Mouse (Mus musculus): ENCODE results near the gene Nol3. TPM values are rescaled to one million over a fixed set of nuclear protein-coding genes. Genes with fewer than 3 reads are reported as not detected.
"Not testable (repeated sequence)": the region's sequence is repeated elsewhere in the genome, so short reads cannot be mapped to it uniquely, and the experiment has no call there.

Nol3 gene
- total RNA-seq (2021), result 10 to 100 TPM; 10.4 to 10.9 TPM
- long read RNA-seq, transcript Nol3-201 (4 exons, 3,176 nt), result major isoform, 5 of 7 reads
- long read RNA-seq, partial matches to known transcripts, result 1 of 7 reads
- long read RNA-seq, other reads (novel, unspliced or antisense), result 1 of 7 reads

DNA sequence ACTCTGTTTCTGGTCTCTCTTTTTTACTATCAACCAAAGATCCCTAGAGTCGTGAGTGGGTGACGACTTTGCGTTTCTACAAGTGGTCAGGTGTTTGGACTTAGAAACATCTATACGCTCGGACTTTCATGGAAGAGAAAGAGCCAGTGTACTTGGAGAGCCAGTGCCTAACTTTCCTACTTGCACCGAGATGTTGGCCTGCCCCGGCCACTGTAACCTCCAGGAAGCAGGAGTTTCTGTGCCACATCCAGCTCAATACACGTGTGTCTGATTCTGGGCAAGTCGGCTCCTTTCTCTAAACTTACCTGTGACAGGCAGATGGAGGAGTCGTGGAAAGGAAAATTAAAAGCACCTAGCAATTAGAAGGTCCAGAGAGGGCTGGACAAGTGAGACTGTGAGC is at the start of gene Nol3:
Nol3 (plus strand) TSS at position 301 of the 400 bp plus-strand sequence.
- no peak for DNase-seq (ENCODE audit: low spot score in 2 of 2)

DNA sequence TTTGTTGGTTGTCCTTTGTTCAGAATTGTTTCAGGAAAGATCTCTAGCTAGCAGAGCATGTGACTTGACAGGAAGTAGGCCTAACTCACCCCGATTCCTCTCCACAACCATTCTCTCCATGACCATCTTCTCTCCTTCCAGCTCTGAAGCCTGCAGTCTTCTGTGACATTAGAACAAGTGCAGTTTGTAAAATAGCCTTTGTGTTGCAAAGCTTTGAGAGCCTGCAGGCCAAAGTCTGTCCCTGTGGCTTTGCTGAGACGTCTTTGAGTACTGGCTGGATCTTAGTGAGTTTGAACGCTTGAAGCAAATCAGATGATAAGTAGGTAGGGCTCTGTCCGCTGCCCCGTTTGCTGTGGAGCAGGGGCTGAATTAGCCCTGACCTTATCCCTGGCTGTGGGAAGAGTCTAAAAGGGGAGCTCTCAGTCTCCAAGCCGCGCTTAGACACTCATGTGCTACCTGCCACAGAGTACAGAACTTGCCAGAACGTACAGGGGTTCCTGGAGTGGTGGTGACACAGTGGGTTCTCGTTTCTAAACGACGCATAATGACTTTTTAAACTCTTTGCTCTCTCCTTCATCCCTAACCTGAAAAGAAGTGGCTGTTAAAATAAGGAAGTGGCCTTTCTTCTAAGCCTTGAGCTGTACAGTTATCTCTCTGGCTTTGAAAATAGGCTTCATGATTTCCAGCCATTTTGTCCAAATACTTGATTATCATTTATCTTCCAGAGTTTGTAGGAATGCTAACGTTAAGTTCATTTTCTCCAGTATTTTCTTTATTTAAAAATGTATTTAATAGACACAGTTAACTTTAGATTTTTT is 44.2 kb upstream of the Nol3 start:
- DNase-seq (ENCODE audit: low spot score in 2 of 2), result no peak

DNA sequence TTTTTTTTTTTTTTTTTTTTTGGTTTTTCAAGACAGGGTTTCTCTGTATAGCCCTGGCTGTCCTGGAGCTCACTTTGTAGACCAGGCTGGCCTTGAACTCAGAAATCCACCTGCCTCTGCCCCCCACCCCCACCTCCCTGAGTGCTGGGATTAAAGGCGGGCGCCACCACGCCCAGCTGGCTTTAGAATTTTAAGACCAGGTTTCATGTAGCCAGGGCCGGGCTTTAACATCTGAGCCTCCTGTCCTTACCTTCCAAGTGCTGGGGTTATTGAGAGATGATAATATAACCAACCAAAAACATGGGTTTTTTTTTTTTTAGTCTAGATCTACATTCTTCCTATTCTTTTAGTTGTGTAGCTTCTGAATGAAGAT is 43.6 kb upstream of the Nol3 start:
- not testable (repeated sequence) for DNase-seq (ENCODE audit: low spot score in 2 of 2)

DNA sequence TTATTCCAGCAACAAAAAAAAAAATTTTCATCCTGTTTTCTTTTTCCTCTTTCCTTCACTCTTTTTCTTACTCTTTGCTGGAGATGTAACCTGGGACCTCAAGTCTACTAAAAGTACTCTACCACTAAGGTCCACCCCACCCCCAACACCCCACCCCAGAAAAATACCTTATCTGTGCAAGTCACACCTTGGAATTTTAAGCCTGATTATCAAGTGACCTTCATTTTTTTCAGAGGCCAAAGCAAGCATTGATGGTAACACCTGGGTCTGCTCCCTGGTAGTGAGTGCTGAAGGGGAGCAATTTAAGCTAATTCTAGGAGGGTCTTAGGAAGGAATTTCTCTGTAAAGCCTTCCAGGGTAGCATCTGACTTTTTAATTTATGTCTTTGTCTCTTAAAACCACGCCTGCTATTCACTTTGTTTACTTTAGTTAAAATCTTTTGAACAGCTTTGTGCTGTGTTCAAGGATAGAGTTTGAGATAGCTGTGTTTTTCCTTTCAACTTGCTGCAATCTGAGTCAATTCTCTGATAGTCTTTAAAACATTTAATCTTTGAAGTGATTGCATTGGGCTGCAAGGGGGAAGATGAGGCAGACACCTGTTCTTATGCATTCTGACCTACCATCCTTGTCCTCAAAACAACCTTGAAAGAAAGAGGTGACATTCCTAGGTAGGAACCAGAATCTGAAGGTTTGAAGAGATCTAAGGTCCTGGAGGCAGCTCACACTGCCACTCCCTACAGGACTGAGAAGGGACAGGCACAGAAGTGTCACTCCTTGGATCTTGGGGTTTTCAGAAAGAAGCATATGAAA is 42.6 kb upstream of the Nol3 start:
- DNase-seq (ENCODE audit: low spot score in 2 of 2), result no peak

DNA sequence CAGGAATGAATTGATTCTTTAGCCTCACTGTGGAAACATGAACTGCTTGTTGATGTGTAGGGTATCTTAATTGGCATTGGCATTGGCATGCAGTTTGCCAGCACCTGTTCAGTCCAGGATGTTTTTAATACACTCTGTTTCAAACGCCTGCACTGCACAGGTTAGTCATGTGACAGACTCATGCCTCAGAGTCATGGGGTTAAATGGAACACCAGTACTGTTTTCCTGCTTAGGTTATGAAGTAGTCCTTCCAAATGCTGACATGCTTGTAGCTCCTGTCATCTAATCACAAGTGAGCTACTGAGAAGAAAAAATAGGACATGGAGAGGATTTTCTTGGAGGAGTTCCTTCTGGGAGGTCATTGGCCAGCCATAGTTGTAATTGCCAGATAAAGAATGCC is 40.7 kb upstream of the Nol3 start:
- no peak for DNase-seq (ENCODE audit: low spot score in 2 of 2)

DNA sequence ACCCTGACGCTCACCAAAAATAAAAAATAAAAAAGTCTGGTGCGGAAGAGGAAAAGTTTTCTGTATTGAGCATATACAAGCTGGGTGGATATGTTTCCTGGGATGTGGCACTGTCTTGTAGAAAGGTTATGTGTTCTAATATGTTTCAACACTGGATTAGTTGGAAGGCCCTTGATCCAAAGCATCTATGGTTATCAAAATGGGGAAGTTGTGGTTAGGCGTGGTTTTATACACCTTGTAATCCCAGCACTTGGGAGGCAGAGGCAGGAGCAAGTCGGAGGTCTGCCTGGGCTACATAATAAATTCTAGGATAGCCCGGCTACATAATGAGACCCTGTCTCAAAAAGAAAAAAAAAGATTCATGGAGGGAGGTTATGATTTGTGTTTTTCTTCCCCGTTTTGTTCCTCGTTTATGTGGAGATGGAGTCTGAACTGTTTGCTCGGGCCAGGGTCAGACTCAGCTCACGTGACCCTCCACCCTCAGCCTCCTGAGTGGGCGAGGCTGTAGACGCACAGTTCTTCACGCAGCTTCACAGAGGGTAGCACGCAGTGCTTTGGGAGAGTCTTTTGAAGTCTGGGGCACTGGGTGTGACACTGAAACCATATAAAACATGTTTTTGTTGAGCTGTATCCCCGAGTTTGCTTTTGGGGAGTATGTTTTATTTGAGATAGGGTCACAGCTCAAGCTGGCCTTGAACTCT is 38.3 kb upstream of the Nol3 start:
- no peak for DNase-seq (ENCODE audit: low spot score in 2 of 2)

DNA sequence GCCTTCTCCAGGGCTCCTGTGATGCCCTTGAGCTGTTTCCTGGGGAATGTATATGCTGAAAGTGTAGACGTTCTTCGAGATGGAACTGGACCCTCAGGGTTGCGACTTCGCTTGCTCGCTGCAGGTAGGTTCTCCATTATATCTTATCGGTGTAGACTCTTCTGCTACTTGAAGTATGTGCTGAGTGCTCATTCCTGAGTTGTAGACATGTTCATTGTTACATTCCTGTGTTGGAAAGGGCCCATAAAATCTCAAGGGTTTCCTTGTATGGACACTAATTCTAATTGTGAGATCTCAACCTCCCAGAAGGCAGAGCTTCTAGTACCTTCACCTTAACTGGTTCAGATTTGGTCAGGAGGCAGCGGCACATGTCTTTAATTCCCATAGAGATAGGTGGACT is 34.9 kb upstream of the Nol3 start:
- no peak for DNase-seq (ENCODE audit: low spot score in 2 of 2)

DNA sequence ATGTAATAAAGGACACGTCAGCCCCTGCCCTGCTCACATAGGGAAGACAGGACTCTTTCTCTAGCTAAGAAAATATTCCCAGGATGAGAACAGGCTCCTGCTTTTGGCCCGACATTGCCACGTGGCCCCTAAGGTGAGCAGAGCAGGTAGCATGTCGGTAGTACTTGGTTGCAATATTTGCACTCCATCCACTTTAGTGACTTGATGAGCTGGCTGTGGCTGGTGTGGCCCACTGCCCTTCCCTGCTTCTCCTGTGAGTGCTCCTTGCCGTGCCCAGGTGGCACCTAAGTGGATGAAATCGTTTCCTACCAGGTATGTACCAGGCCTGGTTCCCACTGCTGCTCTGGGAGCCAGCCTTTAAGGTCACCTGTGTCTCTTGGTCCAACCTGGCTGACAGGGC is 24.0 kb upstream of the Nol3 start:
- DNase-seq (ENCODE audit: low spot score in 2 of 2), result no peak

DNA sequence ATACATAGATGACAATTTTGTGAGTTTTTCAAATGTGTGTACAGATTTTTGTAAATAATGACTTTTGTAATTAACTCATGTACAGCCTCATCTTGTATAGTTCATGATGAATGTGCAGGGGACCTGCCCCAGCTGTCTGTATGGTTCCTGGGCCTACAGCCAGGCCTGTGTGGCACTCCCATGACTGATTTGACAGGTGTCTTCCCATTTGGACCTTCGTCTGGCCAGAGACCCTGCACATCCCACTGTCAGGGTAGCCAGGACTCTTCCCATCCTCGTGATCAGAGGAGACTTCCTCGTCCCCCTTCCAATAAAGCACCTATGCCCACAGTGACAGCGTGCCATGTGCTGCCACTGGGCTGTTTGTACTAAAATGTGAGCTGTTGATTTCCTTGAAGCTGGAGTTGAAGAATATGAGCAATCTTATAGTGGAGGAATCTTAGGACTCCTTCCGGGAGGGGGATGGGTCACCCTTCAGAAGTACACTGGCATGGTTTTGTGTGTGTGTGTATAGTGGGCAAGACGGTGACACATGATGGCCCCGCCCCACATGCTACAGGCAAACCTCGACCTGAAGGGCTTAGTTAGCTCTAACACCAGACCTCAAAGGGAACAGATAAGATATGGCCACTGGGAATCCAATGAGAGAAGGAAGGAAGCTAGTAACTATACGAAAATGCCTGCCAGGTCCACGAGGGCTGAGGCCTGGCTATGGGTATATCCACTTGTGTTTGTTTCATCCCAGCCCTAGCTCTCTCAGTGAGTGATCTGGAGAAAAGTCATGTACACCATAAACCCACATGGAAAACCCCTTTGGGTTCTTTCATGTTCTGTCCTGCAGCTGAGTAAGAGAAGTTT is 23.0 kb upstream of the Nol3 start:
- no peak for DNase-seq (ENCODE audit: low spot score in 2 of 2)

DNA sequence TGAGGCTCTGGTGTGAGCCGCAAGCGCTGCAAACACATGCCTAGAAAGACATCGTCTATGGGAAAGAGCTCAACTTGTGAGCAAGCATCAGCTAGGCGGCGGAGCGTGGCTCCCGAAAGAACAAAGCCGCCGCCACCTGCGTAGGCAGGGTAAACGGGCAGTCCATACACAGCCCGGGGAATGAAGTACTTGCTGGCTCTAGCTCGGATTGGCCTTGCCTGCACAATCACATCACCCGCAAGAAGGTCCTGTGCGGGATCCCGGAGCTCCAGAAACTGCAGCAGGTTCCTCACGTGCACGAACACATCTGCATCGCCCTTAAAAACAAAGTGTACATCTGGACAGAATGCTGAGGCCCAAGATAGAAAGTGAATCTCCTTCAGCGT is 22.2 kb upstream of the Nol3 start:
- peak in 1 of 2 experiments; percentile 24 for DNase-seq (ENCODE audit: low spot score in 2 of 2)

DNA sequence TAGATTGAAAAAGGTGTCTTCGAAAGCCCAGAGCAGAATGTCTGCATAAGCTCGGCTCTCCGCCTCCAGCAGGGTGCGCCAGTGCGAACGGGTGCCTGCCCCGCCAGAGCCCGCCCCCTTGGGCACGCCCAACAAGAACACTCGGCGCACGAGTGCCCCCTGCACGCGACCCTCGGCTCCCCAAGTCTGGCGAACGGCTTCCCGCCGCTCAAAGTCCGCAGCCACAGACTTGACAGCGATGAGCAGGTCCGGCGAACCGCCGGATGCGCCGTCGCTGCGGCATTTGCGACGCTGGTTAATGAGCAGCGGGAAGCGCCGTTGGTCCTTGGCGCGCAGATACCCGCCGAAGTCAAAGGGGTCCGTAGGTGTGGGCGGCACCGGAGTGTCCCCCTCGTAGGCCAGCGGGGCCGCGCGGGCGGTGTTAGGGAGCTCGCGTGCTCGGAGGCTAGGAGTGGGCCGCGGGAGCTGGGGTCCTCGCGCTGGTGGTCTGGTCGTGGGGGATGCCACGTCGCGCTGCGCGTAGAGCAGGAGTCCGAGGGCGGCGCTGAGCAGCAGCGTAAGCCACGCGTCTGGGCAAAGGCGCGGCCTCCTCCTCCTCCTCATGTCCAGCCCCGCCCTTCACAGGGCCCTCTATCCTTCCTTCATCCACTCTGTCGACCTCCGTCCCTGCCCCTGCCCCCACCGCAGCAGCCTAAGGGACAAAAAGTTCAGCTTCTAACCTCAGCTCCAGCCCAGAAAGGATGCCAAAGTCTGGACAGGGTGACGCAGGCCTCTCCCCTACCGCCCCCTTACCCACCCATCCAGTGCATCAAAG is 21.6 kb upstream of the Nol3 start:
- peak; percentile 87 to 91 for DNase-seq (ENCODE audit: low spot score in 2 of 2)

DNA sequence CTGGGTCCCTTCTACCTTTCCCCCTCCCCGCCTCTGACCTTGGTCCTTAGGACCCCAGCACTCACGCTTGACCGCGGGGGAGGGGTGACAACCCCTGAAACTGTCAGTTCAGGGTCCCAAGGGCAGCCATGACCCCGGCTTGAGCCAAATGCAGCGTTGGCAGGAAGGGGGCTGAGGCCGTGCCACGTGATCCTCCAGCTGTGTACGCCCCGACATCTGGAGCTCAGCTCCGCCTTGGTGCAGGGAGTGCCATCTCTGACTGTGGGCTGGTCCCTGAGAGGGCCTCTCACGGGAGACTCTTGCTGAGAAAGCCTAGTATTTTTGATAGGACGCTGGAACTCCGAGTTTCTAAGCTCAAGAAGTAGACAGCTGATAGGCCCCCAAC is 21.0 kb upstream of the Nol3 start, which contains the start of gene B3gnt9:
B3gnt9 (minus strand) TSS at position 188 of the 385 bp plus-strand sequence.
- peak in 1 of 2 experiments; percentile 44 for DNase-seq (ENCODE audit: low spot score in 2 of 2)

DNA sequence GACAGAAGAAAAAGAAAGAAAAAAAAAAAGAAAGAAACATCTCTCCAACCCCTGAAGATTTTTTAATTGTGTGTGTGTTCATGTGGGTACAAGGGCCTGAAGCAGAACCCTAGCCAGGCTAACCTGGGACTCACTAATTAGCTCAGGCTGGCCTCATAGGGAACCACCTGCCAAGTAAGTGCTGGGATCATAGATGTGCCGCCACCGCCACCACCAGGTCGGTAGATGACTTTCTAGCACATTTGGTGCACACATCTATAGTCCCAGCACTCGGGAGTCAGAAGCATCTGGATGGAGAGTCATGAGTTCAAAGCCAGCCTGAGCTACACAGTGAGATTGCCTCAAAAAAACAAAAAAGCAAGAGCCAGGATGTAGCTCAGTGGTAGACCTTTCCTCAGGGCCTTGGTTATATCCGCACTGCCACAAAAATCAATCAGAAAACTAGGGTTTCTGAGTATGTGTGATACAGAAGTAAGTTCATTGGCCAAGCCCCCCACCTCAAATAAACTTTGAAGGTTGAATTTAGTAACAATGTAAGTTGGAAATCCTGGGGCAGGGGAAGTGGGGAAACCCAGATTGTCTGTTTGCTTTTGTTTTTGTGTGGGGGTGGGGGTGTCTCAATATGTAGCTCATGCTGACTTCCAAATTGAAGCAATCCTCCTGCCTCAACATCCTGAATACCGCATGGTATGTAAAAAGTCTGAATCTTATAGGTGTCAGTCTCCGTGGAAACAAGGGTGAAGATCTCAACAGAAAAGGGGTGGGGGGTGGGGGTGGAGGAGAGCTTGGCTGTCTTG is 18.4 kb upstream of the Nol3 start:
- no peak for DNase-seq (ENCODE audit: low spot score in 2 of 2)

DNA sequence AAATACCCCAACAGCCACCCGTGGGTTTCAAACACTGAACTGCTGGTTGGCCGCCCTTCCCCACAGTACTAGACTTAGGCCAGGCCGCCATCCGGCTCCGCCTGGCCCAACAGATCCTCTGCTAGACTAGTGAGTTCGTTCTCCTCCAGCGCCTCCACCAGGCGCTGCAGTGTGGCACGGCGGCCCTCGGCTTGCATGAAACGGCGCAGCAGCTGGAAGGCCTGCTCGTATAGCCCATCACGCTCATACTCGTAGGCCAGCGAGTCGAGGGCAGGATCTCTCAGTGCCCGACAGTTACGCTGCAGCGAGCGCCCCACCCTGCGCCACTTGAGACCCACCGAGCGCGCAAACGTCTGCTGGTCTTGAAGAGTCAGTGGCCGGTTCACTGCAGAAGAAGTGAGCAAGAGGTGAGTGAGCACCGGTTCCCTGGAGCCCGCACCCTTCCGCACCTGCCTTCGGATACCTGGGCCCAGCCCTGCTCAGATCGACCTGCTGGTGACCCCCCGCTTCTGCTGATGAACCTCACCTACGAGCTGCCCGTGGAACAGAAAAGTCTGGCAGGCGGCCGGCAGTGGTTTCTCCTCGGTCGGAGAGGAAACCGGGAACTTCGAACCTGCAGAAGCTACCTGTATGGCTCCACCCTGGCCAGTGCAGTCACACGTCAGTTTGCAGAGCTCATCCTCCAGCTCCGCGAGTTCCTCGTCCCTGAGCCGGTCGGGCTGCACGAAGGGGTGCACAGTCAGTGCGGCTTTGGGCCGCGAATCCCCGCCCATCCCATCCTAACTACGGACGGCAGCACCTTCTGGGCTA is 16.8 kb upstream of the Nol3 start:
- no peak for DNase-seq (ENCODE audit: low spot score in 2 of 2)

DNA sequence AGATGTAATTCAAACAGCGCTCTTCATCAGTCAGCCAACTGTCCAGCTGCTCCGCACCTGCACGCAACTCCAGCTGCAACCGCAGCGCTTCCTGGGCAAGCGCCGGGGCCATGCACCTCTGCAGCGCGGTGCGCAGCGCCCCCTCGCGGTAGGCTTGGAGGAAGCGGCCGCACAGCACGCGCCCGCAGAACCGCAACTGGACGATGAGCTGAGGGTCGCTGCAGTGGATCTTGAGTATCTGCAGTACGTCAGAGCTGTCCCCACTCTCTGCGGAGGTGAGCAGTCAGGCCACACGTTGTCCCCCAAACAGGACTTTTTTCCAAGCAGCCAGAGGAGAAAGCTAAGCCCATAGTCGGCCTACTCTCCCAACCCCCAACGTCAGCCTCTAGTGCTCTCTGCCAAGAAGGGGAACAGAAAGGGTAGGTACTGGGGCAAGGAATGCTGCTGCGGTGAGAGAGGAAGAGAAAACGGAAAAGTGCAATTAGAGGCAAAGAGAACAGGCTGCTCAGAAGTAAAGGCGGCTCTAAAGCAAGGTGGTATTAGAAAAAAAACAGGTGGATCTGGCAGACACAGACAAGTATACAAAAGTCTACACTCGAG is 16.1 kb upstream of the Nol3 start:
- peak in 1 of 2 experiments; percentile 66 for DNase-seq (ENCODE audit: low spot score in 2 of 2)

DNA sequence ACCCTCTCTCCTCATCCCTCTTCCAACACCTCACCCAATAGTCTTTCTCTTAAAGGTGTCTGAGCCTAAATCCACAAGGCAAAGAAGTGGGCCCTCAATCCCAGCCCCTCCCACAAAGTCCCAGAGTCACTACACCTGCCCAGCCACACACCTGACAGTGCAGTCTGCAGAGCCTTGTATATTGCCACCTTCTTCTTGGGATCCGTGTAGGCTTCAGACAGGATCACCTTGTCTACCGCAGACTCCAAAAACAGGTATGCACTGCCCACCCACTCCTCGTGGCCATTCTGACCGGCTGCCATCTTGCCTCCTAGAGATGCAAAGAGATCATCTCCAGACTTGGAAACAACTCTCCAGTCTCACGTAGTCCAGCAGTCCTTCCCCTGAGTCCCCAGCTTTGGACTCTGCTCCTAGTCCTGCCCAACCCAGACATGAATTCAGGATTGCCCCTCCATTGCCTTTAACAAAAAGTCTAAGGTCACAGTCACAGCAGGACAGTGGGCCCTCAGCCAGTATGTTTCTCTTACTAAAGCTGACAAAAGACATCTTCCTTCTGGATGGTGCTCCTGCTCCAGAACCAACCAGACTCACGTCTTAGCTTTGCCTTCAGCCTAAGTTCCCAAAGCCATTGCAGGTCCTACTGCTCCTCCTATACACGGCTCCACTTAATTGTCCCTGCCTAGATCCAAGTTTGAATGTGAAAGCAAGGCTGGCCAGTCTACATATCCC is 15.4 kb upstream of the Nol3 start:
- DNase-seq (ENCODE audit: low spot score in 2 of 2), result no peak

All from layer of hippocampus, adult 18-20 months (tissue).